Mouse (Mus musculus) hindbrain, embryonic 11.5 days (tissue): ENCODE data around the gene Spaar. TPM values are rescaled to one million over a fixed set of nuclear protein-coding genes. Genes with fewer than 3 reads are reported as not detected.
A peak's percentile ranks its signal among the peaks of the same experiment; 100 is the strongest.

Source experiments
- ATAC-seq: fragments of 200-750 bp; cut with Nextera tagmentation; 2 replicates; pipeline ENCODE4 v1.8.0; 2017; ENCODE audit warnings: mild to moderate bottlenecking, moderate TSS enrichment, moderate library complexity; ENCODE audit not compliant: low FRiP score
- DNase-seq: peaks from one replicate; pipeline ENCODE4 v3.0.0-alpha.2; 2015; ENCODE audit warnings: low spot score
- H3K27ac ChIP-seq: fragments of 300-500 bp; sonication (generic); 2 replicates; pipeline ENCODE4 v1.5.1; 2014; ENCODE audit warnings: mild to moderate bottlenecking, low read depth, low read length
- H3K27me3 ChIP-seq: fragments of 300-500 bp; sonication (generic); 2 replicates; pipeline ENCODE4 v1.6.1; 2014; ENCODE audit warnings: mild to moderate bottlenecking, low read length, moderate library complexity, mixed read lengths; ENCODE audit not compliant: control insufficient read depth, insufficient read depth
- H3K36me3 ChIP-seq: fragments of 300-500 bp; sonication (generic); 2 replicates; pipeline ENCODE4 v1.6.1; 2014; ENCODE audit warnings: mild to moderate bottlenecking, low read length, moderate library complexity, mixed read lengths; ENCODE audit not compliant: control insufficient read depth, insufficient read depth
- H3K4me1 ChIP-seq: fragments of 300-500 bp; sonication (generic); replicated peaks from 2 replicates; pipeline ENCODE4 v1.6.1; 2014; ENCODE audit warnings: low read length, mixed read lengths; ENCODE audit not compliant: control insufficient read depth, insufficient read depth
- H3K4me2 ChIP-seq: fragments of 300-500 bp; sonication (generic); replicated peaks from 2 replicates; pipeline ENCODE4 v1.6.1; 2014; ENCODE audit warnings: mild to moderate bottlenecking, low read depth, low read length
- H3K4me3 ChIP-seq: fragments of 300-500 bp; sonication (generic); 2 replicates; pipeline ENCODE4 v1.5.1; 2014; ENCODE audit warnings: low read depth, low read length
- H3K9ac ChIP-seq: fragments of 300-500 bp; sonication (generic); 2 replicates; pipeline ENCODE4 v1.6.1; 2014; ENCODE audit warnings: low read depth, low read length
- H3K9me3 ChIP-seq: fragments of 300-500 bp; sonication (generic); 2 replicates; pipeline ENCODE4 v1.6.1; 2016; ENCODE audit warnings: low read length; ENCODE audit not compliant: control insufficient read depth
- WGBS: fragments of 180-500 bp; shearing (Covaris S2); extraction: QIAGEN DNeasy Blood & Tissue Kit; methylation state at CpG from one replicate; pipeline ENCODE4 v1.1.7; 2014; 5-methylcytosine and 5-hydroxymethylcytosine counted together
- polyA plus RNA-seq: library from polyadenylated mRNA; unstranded; fragments of >200 nt; fragmentation: Nextera tagmentation; extraction: Ambion mirVana; gene quantifications from 2 replicates; pipeline ENCODE4 v1.2.1, GENCODE M21; 2014

Spaar gene
- polyA plus RNA-seq, 1 experiment from 2014 or later: 0.06 TPM

- 58% methylated on average over 6 of the region's 6 CpGs for WGBS
- Histone ChIP-seq H3K9me3 (no peaks in the 10 kb centered on the region), H3K4me1 (no peaks in the 10 kb centered on the region), H3K36me3 (no peaks in the 10 kb centered on the region), H3K4me2 (no peak overlapping the region), H3K4me3 (no peak overlapping the region), H3K9ac (no peak overlapping the region), H3K27me3 (no peaks in the 10 kb centered on the region), H3K27ac (no peak overlapping the region)
- DNase-seq: no peak
- ATAC-seq: no peak
Observed at GRCm38 (mm10) chr4:43737144-43737543, 7.3 kb downstream of the Spaar start.

- Histone ChIP-seq H3K4me2 (no peak overlapping the region), H3K27ac (no peak overlapping the region), H3K36me3 (no peaks in the 10 kb centered on the region), H3K9ac (no peak overlapping the region), H3K9me3 (no peaks in the 10 kb centered on the region), H3K27me3 (no peaks in the 10 kb centered on the region), H3K4me1 (no peaks in the 10 kb centered on the region), H3K4me3 (no peak overlapping the region)
- no peak for DNase-seq
- WGBS: 79% methylated on average over 8 of the region's 8 CpGs
- ATAC-seq: no peak
Observed at GRCm38 (mm10) chr4:43738989-43739674, 9.3 kb downstream of the Spaar start.

GRCm38 (mm10) chr4:43741526-43741925 lies 11.7 kb downstream of the Spaar start:
- H3K9me3 ChIP-seq: no peaks in the 10 kb centered on the region
- H3K27ac ChIP-seq: no peak overlapping the region
- H3K36me3 ChIP-seq: no peaks in the 10 kb centered on the region
- DNase-seq (no peak), ATAC-seq (no peak)
- H3K9ac ChIP-seq: no peak overlapping the region
- no peaks in the 10 kb centered on the region for H3K27me3 ChIP-seq
- no peaks in the 10 kb centered on the region for H3K4me1 ChIP-seq
- H3K4me2 ChIP-seq: no peak overlapping the region
- 65% methylated on average over 5 of the region's 5 CpGs for WGBS
- no peak overlapping the region for H3K4me3 ChIP-seq

GRCm38 (mm10) chr4:43742637-43743036 lies 12.8 kb downstream of the Spaar start:
- Histone ChIP-seq H3K9me3 (no peaks in the 10 kb centered on the region), H3K27ac (no peak overlapping the region), H3K36me3 (no peaks in the 10 kb centered on the region), H3K27me3 (no peaks in the 10 kb centered on the region), H3K9ac (no peak overlapping the region), H3K4me2 (no peak overlapping the region), H3K4me1 (no peaks in the 10 kb centered on the region), H3K4me3 (no peak overlapping the region)
- DNase-seq (no peak), ATAC-seq (no peak)
- WGBS: 40% methylated on average over 4 of the region's 4 CpGs

GRCm38 (mm10) chr4:43743099-43743498 lies 13.3 kb downstream of the Spaar start:
- Histone ChIP-seq H3K27me3 (no peaks in the 10 kb centered on the region), H3K4me1 (no peaks in the 10 kb centered on the region), H3K36me3 (no peaks in the 10 kb centered on the region), H3K27ac (no peak overlapping the region), H3K4me2 (no peak overlapping the region), H3K9ac (no peak overlapping the region), H3K4me3 (no peak overlapping the region), H3K9me3 (no peaks in the 10 kb centered on the region)
- ATAC-seq (no peak), DNase-seq (no peak)
- 63% methylated on average over 1 of the region's 1 CpGs for WGBS

- H3K4me2 ChIP-seq: no peak overlapping the region
- H3K27me3 ChIP-seq: no peaks in the 10 kb centered on the region
- H3K27ac ChIP-seq: no peak overlapping the region
- no peaks in the 10 kb centered on the region for H3K9me3 ChIP-seq
- peak; percentile 61 for DNase-seq
- no peaks in the 10 kb centered on the region for H3K36me3 ChIP-seq
- 23% methylated on average over 6 of the region's 6 CpGs for WGBS
- H3K4me1 ChIP-seq: no peaks in the 10 kb centered on the region
- H3K9ac ChIP-seq: no peak overlapping the region
- no peak for ATAC-seq
- no peak overlapping the region for H3K4me3 ChIP-seq
Observed at GRCm38 (mm10) chr4:43745187-43745586, 15.4 kb downstream of the Spaar start.

- no peak overlapping the region for H3K4me2 ChIP-seq
- DNase-seq (no peak), ATAC-seq (no peak)
- 82% methylated on average over 6 of the region's 6 CpGs for WGBS
- no peaks in the 10 kb centered on the region for H3K36me3 ChIP-seq
- no peaks in the 10 kb centered on the region for H3K4me1 ChIP-seq
- no peak overlapping the region for H3K9ac ChIP-seq
- no peak overlapping the region for H3K4me3 ChIP-seq
- H3K27ac ChIP-seq: no peak overlapping the region
- no peaks in the 10 kb centered on the region for H3K27me3 ChIP-seq
- H3K9me3 ChIP-seq: no peaks in the 10 kb centered on the region
Observed at GRCm38 (mm10) chr4:43757213-43757612, 27.4 kb downstream of the Spaar start.

- Histone ChIP-seq H3K27ac (no peak overlapping the region), H3K27me3 (no peaks in the 10 kb centered on the region), H3K4me3 (no peak overlapping the region), H3K9ac (no peak overlapping the region), H3K9me3 (no peaks in the 10 kb centered on the region), H3K4me1 (no peaks in the 10 kb centered on the region), H3K4me2 (no peak overlapping the region), H3K36me3 (no peaks in the 10 kb centered on the region)
- 77% methylated on average over 21 of the region's 21 CpGs for WGBS
- ATAC-seq: no peak
- no peak for DNase-seq
Observed at GRCm38 (mm10) chr4:43759571-43760418, 30.0 kb downstream of the Spaar start.

- DNase-seq (peak; percentile 53), ATAC-seq (no peak)
- no peaks in the 10 kb centered on the region for H3K9me3 ChIP-seq
- H3K4me1 ChIP-seq: no peaks in the 10 kb centered on the region
- H3K4me3 ChIP-seq: no peak overlapping the region
- no peaks in the 10 kb centered on the region for H3K27me3 ChIP-seq
- no peak overlapping the region for H3K27ac ChIP-seq
- no peak overlapping the region for H3K9ac ChIP-seq
- WGBS: 77% methylated on average over 10 of the region's 10 CpGs
- H3K4me2 ChIP-seq: no peak overlapping the region
- no peaks in the 10 kb centered on the region for H3K36me3 ChIP-seq
Observed at GRCm38 (mm10) chr4:43760460-43760859, 30.6 kb downstream of the Spaar start.
